Mouse (Mus musculus): Measurements from ENCODE around the gene Col6a2. TPM values are rescaled to one million over a fixed set of nuclear protein-coding genes. Genes with fewer than 3 reads are reported as not detected.

Gene Col6a2
- polyA plus RNA-seq, 1 experiment from 2014 or later: 23.5 TPM

DNA sequence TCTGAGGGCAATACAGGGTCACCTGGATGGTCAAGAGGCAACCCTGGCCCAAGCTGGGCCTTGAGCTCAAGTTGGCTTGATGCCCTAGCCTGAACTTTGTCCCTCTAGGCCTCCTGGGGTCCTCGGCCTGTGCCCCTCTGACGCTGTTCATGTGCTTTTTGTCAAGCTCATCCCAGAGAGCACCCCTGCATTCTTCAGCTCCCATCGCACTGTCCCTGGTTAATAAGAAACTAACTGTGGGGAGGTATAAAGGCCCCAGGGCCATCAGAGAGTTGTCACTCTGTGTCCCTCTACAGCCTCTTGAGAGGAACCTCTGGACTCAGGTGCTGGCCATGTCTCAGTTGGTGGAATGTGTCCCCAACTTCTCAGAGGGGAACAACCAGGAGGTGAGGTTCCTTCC, 48.1 kb downstream of the Col6a2 start, which contains the start of gene Ftcd:
Gene Ftcd, plus strand, starts transcription at position 275 of the 400 bp plus-strand sequence.
- Histone ChIP-seq H3K9ac (no peak within 1 kb of the TSS), H3K36me3 (no peaks in the 10 kb centered on the region), H3K4me2 (no peak within 1 kb of the TSS), H3K4me1 (replicated peaks) (no peaks in the 10 kb centered on the region), H3K27ac (no peak within 1 kb of the TSS), H3K4me3 (no peak within 1 kb of the TSS), H3K9me3 (no peaks in the 10 kb centered on the region), H3K27me3 (no peaks in the 10 kb centered on the region)
- WGBS: 72% methylated on average over 3 of the region's 3 CpGs
- no peak for ATAC-seq (ENCODE audit: low FRiP score)

DNA sequence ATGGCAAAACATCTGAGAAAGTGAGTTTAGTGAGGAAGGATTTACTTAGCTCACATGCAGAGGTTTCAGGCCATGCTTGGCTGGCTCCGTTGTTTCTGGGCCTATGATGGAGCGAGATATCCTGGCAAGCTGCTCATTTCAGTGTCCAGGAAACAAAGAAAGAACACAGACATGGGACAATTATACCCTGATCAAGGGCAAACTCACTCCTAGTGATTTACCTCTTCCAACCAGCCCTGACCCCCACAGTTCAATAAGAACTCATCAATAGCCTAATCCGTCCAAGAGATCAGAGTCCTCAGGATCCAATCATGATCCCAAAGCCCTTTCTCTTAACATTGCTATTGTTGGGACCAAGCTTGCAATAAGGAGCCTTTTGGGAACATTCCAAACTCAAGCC, 51.3 kb downstream of the Col6a2 start:
- Histone ChIP-seq H3K9ac (no peak overlapping the region), H3K4me3 (no peak overlapping the region), H3K9me3 (no peaks in the 10 kb centered on the region), H3K36me3 (no peaks in the 10 kb centered on the region), H3K27me3 (no peaks in the 10 kb centered on the region), H3K4me1 (replicated peaks) (no peaks in the 10 kb centered on the region), H3K27ac (no peak overlapping the region), H3K4me2 (no peak overlapping the region)
- 68% methylated on average over 3 of the region's 3 CpGs for WGBS
- no peak for ATAC-seq (ENCODE audit: low FRiP score)

DNA sequence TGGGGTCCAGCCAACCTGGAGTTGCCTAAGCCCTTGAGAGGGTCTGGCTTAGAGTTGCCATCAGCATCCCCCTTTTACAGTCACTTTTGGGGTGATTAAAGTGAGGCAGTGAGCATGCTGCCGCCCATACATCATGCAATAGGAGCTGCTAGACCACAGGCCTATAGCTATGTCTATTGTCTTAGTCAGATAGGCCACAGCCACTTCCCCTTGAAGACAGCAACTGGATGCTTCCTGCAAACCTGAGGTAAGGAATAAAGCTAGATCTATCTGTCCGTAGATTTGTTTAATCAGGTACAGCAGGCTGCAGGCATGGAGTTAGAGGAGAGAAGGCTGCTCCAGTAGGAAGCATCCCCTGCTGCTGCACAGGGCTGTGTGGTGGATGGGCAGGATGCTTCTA, 52.4 kb downstream of the Col6a2 start:
- no peak overlapping the region for H3K4me3 ChIP-seq
- H3K9ac ChIP-seq: no peak overlapping the region
- no peaks in the 10 kb centered on the region for H3K36me3 ChIP-seq
- no peak for ATAC-seq (ENCODE audit: low FRiP score)
- no peak overlapping the region for H3K4me2 ChIP-seq
- no peaks in the 10 kb centered on the region for H3K27me3 ChIP-seq
- H3K9me3 ChIP-seq: no peaks in the 10 kb centered on the region
- no peak overlapping the region for H3K27ac ChIP-seq
- WGBS: 83% methylated on average over 2 of the region's 2 CpGs
- H3K4me1 ChIP-seq (replicated peaks): no peaks in the 10 kb centered on the region

DNA sequence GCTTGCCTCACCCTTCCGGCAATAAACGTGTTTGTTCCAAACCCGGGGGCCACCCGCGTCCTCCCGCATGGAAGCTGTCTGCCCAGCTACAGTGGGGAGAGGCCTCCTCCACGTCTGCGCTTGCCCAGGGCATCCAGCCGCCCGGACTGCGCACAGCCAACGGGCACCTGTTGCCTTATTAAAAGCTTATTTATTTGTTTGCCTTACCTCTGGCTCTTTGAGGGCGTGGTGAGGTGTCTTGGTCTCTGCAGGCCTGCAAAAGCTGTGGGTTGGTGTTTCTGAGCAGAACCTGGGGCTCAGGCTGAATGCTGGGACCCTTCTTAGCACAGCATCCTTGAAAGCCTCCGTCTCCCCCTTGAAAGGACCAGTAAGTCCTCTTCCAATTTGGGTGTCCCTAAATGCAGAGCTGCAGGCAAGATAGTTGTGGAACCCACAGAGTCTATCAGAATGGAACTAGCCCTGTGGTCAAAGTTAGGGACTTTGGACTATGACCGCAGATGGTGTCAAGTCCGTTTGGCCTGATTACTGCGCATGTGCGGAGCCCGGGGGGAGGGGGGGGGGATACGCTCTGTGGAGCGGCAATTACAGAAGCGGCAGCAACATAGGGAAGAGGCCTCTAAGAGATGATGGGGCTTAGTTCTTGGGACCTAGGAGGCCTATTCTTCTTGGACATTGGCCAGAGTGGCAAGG, 53.3 kb downstream of the Col6a2 start:
- H3K4me3 ChIP-seq: no peak overlapping the region
- ATAC-seq (ENCODE audit: low FRiP score): no peak
- 96% methylated on average over 22 of the region's 22 CpGs for WGBS
- H3K4me2 ChIP-seq: no peak overlapping the region
- H3K9me3 ChIP-seq: no peaks in the 10 kb centered on the region
- no peak overlapping the region for H3K27ac ChIP-seq
- H3K4me1 ChIP-seq (replicated peaks): no peaks in the 10 kb centered on the region
- H3K27me3 ChIP-seq: no peaks in the 10 kb centered on the region
- H3K36me3 ChIP-seq: no peaks in the 10 kb centered on the region
- no peak overlapping the region for H3K9ac ChIP-seq

DNA sequence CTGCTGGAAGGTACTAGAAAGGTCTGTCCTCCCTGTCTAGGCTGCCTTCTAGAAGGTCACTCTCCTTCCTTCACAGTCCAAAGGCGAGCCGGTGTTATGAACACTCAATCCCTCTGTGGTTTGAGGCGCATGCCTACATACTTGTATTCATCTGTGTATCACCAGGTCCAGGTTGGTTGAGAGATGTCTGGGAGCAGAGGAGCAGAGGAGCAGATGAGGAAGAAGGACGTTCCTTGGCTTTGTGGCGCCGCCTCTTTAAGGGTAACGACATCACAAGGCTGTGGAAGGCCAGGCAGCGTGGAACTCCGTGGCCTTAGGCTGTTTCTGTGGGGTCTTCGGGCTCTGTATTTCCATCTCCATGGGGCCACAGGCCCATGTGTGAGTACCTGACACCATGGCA, 61.5 kb downstream of the Col6a2 start, which contains the start of gene Spatc1l:
Gene Spatc1l, plus strand, starts transcription at position 301 of the 400 bp plus-strand sequence.
- no peak within 1 kb of the TSS for H3K9ac ChIP-seq
- peaks cover 7% of the 10 kb centered on the region; the same call in 1 of the 2 replicates for H3K36me3 ChIP-seq
- no peak within 1 kb of the TSS for H3K27ac ChIP-seq
- H3K4me1 ChIP-seq (replicated peaks): no peaks in the 10 kb centered on the region
- no peak within 1 kb of the TSS for H3K4me3 ChIP-seq
- ATAC-seq (ENCODE audit: low FRiP score): no peak
- 93% methylated on average over 10 of the region's 10 CpGs for WGBS
- H3K9me3 ChIP-seq: no peaks in the 10 kb centered on the region
- no peaks in the 10 kb centered on the region for H3K27me3 ChIP-seq
- no peak within 1 kb of the TSS for H3K4me2 ChIP-seq

DNA sequence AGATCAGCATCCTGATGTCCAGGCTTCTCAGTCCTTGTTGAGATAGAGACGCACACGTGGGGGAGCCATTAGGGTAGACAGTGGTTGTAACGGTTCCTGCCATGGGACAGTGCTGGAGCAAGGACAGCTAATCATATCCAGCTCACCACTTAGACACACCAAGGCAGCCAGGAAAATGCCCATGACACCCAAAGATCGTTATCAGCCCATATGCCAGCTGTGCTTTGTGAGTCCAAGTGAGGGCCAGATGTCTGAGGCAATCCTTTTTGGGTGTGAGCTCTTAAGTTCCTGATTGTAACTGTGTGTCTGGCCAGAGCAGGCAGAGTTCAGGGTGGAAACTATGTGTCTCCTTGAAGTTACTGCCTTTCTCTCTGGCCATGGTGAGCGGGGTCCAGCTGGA, 69.4 kb downstream of the Col6a2 start:
- no peak overlapping the region for H3K4me3 ChIP-seq
- no peak overlapping the region for H3K9ac ChIP-seq
- no peak for ATAC-seq (ENCODE audit: low FRiP score)
- 92% methylated on average over 5 of the region's 5 CpGs for WGBS
- H3K4me2 ChIP-seq: no peak overlapping the region
- peaks cover 76% of the 10 kb centered on the region for H3K36me3 ChIP-seq
- H3K9me3 ChIP-seq: no peaks in the 10 kb centered on the region
- no peak overlapping the region for H3K27ac ChIP-seq
- H3K4me1 ChIP-seq (replicated peaks): no peaks in the 10 kb centered on the region
- H3K27me3 ChIP-seq: no peaks in the 10 kb centered on the region

DNA sequence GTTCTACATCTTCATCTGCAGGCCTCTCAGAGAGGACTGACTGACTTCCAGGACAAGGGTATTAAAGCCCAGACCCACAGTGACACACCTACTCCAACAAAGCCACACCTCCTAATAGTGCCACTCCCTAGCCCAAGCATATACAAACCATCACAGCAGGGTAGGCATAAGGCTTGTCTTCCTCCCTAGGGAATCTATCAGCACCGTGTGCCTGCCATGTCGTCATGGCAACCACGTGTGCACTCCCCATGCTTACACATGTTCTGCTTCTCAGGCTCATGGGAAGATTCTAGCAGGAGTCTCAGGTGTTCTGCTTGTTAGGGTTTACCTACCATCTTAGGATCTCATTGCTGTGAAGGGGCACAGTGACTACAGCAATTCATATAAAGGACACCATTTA, 71.9 kb downstream of the Col6a2 start:
- Histone ChIP-seq H3K4me1 (replicated peaks) (no peaks in the 10 kb centered on the region), H3K36me3 (peaks cover 92% of the 10 kb centered on the region), H3K27ac (no peak overlapping the region), H3K4me2 (no peak overlapping the region), H3K4me3 (no peak overlapping the region), H3K9me3 (no peaks in the 10 kb centered on the region), H3K9ac (no peak overlapping the region), H3K27me3 (no peaks in the 10 kb centered on the region)
- 73% methylated on average over 3 of the region's 3 CpGs for WGBS
- ATAC-seq (ENCODE audit: low FRiP score): no peak

DNA sequence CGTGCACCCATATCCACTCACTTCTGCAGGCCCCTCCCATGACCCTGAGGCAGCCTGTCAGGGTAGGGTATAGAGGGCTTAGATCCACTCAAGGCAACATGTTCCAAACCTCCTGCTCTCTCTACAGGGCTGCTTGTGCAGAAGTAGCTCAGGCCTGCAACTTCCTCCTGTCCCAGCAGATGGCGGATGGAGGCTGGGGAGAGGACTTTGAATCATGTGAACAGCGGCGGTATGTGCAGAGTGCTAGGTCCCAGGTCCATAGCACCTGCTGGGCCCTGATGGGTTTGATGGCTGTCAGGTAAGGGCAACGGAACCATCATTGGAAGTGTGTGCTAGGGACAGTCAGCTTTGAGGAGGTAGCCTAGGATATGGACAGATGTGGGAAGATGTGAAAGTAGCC, 73.0 kb downstream of the Col6a2 start:
- ATAC-seq (ENCODE audit: low FRiP score): no peak
- 88% methylated on average over 5 of the region's 5 CpGs for WGBS
- H3K4me3 ChIP-seq: no peak overlapping the region

DNA sequence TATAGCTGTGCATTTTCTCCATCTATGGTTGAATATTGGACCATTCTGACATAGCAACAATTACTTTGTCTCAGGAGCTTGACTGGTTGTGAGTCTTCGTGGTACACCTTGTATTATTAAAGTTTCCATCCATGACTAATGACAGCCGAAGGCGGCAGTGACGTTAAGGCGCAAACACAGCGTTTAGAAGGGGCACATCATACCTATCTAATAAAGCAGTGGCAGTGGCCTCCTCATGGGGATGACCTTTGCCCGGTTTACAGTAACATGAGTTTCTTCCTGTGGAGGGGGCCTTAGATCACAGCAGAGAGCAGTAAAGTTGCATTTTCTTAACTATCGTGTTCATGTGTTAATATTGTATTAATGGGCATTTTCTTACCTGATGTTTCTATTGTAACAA, 75.2 kb downstream of the Col6a2 start:
- Histone ChIP-seq H3K9ac (no peak overlapping the region), H3K4me1 (replicated peaks) (no peaks in the 10 kb centered on the region), H3K27ac (no peak overlapping the region), H3K4me3 (no peak overlapping the region), H3K9me3 (no peaks in the 10 kb centered on the region), H3K4me2 (no peak overlapping the region), H3K27me3 (no peaks in the 10 kb centered on the region), H3K36me3 (peaks cover 100% of the 10 kb centered on the region)
- WGBS: 93% methylated on average over 8 of the region's 8 CpGs
- ATAC-seq (ENCODE audit: low FRiP score): no peak

More for the DNA sequence above, 73.0 kb downstream of the Col6a2 start:
- Histone ChIP-seq H3K27ac (no peak overlapping the region), H3K9ac (no peak overlapping the region), H3K4me2 (no peak overlapping the region), H3K27me3 (no peaks in the 10 kb centered on the region), H3K36me3 (peaks cover 97% of the 10 kb centered on the region), H3K4me1 (replicated peaks) (no peaks in the 10 kb centered on the region), H3K9me3 (no peaks in the 10 kb centered on the region)

DNA sequence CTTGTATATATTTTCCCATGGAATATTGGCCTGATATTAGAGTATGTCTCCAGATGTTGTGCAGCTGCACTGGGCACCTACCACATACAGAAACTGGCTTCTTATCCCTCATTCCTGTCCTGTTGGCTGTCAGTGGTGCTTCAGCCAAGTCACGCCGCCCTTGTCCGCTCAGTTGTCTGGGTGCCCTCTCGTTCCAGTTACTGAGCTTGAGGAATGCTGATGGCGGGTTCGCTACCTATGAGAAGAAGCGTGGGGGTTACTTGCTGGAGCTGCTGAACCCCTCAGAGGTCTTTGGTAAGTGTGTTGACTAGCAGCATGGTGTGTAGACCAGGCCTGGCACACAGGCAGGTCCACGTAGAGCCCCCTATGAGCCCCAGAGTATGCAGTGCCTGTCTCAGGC, 76.9 kb downstream of the Col6a2 start:
- H3K4me2 ChIP-seq: no peak overlapping the region
- 91% methylated on average over 8 of the region's 8 CpGs for WGBS
- no peaks in the 10 kb centered on the region for H3K4me1 ChIP-seq (replicated peaks)

More for the DNA sequence above, 76.9 kb downstream of the Col6a2 start:
- Histone ChIP-seq H3K36me3 (peaks cover 100% of the 10 kb centered on the region), H3K9ac (no peak overlapping the region), H3K9me3 (no peaks in the 10 kb centered on the region), H3K27me3 (no peaks in the 10 kb centered on the region), H3K4me3 (no peak overlapping the region), H3K27ac (no peak overlapping the region)
- no peak for ATAC-seq (ENCODE audit: low FRiP score)

Other genes with a start within 250 kb of the Col6a2 start
- gene AC141477.1, start 183.2 kb downstream of the Col6a2 start, polyA plus RNA-seq (2015; fragmentation: Nextera tagmentation; extraction: Ambion mirVana): not detected in 2 replicates
- 8.1 and 8.8 TPM in 2 replicates for gene Pcnt, start 180.8 kb downstream of the Col6a2 start, polyA plus RNA-seq (2015; fragmentation: Nextera tagmentation; extraction: Ambion mirVana)
- not detected in 2 replicates for gene 2610028H24Rik, start 174.5 kb downstream of the Col6a2 start, polyA plus RNA-seq (2015; fragmentation: Nextera tagmentation; extraction: Ambion mirVana)
- 70.5 and 72.6 TPM in 2 replicates for gene Mcm3ap, start 154.7 kb downstream of the Col6a2 start, polyA plus RNA-seq (2015; fragmentation: Nextera tagmentation; extraction: Ambion mirVana)
- gene Ybey, start 154.5 kb downstream of the Col6a2 start, polyA plus RNA-seq (2015; fragmentation: Nextera tagmentation; extraction: Ambion mirVana): 6.9 and 7.6 TPM in 2 replicates
- 37.9 and 45.6 TPM in 2 replicates for gene Lss, start 92.0 kb downstream of the Col6a2 start, polyA plus RNA-seq (2015; fragmentation: Nextera tagmentation; extraction: Ambion mirVana)
- not detected in 2 replicates for gene Spatc1l, start 61.4 kb downstream of the Col6a2 start, polyA plus RNA-seq (2015; fragmentation: Nextera tagmentation; extraction: Ambion mirVana)
- gene Ftcd, start 48.0 kb downstream of the Col6a2 start, polyA plus RNA-seq (2015; fragmentation: Nextera tagmentation; extraction: Ambion mirVana): 0.16 TPM in 1 of 2 replicates, not detected in the other
- gene Col6a1, start 102.5 kb upstream of the Col6a2 start, polyA plus RNA-seq (2015; fragmentation: Nextera tagmentation; extraction: Ambion mirVana): 24.1 and 28.8 TPM in 2 replicates

All from hindbrain, embryonic 13.5 days (tissue).